Mouse (Mus musculus) brain, embryonic 14.5 days (tissue): ENCODE measurements around the gene Rhbdf2.

ENCODE experiments used
- CTCF ChIP-seq: fragments of 200-500 bp; IDR thresholded peaks from 2 replicates; pipeline ENCODE4 v1.5.1; 2012; ENCODE audit warnings: inconsistent platforms, mild to moderate bottlenecking, moderate library complexity, borderline replicate concordance; ENCODE audit not compliant: insufficient read depth, insufficient read length; ENCODE audit errors: extremely low read depth
- POLR2A ChIP-seq: fragments of 200-500 bp; IDR thresholded peaks from 2 replicates; pipeline ENCODE4 v1.6.1; 2012; ENCODE audit warnings: mild to moderate bottlenecking, inconsistent platforms, borderline replicate concordance; ENCODE audit not compliant: poor library complexity, insufficient read depth, insufficient read length, severe bottlenecking; ENCODE audit errors: extremely low read depth

- no peak for TF ChIP-seq POLR2A
- no peak for TF ChIP-seq CTCF
Observed at GRCm38 (mm10) chr11:116565283-116566041, 61.4 kb downstream of the Rhbdf2 start.
